Mouse (Mus musculus) layer of hippocampus, adult 9-10 months (tissue): ENCODE measurements around the gene Gm45234.

ENCODE experiments used
- DNase-seq: peaks from one replicate; pipeline ENCODE4 v3.0.0; 2022; ENCODE audit warnings: low spot score

Gene Gm45234

GRCm38 (mm10) chr6:124708289-124708889 lies 47.4 kb downstream of the Gm45234 start:
- DNase-seq = no peak

- DNase-seq = no peak
Measured at GRCm38 (mm10) chr6:124706061-124706627, 49.7 kb downstream of the Gm45234 start.

DNA sequence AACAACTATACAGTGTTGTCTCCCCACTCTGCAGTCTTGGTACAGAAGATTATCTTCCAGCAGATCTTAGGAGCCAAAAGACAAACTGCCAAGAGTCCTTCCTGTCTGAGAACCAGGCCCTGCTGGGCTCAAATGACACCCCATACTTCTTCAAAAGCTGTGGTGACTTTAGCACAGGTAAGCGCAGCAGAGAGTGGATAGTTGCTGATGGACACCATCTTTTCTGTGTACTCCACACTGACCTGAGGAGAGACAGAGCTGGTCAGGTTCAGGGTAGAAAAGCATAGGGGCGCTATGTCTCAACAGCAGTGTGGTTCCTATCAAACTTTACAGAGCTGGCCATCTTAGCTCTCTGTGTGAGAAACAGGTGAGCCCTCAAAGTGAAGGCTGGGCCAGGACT lies 51.4 kb downstream of the Gm45234 start:
- DNase-seq = no peak

DNA sequence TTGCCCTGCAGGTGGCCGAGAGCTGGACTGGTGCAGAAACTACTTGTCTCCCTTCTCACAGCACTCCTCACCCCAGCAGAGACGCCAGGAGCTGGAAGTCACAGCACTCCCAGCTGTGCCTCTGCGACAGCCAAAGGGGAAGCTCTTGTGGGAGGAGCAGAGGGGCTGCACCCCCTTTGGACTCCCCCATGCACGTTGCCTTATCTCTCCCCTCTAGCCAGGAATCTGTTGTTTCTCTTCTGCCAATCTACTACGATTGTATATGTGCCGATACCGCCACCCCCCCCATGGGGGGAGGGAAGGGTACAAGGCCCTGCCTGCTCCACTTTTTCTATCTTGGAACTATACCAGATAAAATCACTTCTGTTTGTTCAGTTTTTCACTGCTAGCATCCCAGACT lies 52.0 kb downstream of the Gm45234 start:
- no peak for DNase-seq

- DNase-seq = no peak
Measured at GRCm38 (mm10) chr6:124702784-124703103, 53.1 kb downstream of the Gm45234 start.

- no peak for DNase-seq
Measured at GRCm38 (mm10) chr6:124702102-124702783, 53.6 kb downstream of the Gm45234 start.

DNA sequence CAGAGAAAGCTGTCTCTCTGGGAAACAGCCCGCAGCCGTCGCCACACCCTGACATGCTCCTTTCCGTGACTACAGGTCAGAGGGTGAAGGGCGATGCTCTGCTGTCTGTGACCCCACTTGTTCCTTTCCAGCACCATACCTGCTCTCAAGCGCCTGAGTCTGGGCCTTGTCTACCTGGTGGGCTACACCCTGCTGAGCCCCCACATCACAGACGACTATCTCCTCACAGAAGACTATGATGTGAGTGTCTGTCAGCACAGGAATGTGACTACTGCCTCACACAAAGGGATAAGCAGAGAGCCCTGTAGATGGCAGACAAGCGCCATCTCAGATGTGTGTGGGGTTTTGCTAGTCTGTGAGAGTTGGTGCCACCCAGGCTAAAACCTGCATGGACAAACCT lies 54.5 kb downstream of the Gm45234 start:
- DNase-seq = no peak

- DNase-seq = no peak
Measured at GRCm38 (mm10) chr6:124699962-124700610, 55.7 kb downstream of the Gm45234 start.

DNA sequence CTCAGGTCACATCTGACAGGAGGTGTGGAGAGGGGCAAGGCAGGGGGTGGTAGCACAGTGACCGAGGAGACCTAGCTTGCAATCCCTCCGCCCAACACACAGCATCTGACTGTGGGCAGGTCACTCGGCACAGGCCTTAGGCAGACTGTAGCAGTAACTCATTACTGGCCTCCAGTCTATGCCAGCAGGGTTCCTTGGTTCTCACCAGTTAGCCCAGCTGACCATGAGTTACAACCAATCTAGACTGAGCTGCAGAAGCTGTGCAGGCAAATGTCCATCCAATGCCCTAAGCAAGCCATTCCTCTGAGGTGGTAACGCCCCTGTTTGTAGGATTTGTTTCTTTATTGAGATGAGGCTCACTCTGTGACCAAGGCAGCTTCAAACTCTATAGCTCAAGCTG lies 56.5 kb downstream of the Gm45234 start:
- no peak for DNase-seq

DNA sequence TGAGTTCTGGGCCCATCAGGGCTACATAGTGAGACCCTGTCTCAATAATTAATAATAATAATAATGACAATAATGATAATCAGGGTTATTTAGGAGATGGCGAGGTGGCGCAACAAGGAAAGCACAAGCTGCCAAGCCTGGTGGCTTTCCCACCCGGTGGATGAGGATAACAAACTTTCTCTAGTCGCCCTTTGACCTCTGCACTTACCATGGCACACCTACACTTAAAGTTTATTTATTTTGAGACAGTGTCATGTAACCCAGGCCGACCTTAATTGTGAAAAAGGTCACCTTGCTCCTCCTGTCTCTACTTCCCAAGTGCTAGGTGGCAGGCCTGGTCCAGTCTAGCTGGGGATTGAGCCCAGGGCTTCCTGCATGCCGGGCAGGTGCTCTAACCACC lies 57.1 kb downstream of the Gm45234 start:
- no peak for DNase-seq

DNA sequence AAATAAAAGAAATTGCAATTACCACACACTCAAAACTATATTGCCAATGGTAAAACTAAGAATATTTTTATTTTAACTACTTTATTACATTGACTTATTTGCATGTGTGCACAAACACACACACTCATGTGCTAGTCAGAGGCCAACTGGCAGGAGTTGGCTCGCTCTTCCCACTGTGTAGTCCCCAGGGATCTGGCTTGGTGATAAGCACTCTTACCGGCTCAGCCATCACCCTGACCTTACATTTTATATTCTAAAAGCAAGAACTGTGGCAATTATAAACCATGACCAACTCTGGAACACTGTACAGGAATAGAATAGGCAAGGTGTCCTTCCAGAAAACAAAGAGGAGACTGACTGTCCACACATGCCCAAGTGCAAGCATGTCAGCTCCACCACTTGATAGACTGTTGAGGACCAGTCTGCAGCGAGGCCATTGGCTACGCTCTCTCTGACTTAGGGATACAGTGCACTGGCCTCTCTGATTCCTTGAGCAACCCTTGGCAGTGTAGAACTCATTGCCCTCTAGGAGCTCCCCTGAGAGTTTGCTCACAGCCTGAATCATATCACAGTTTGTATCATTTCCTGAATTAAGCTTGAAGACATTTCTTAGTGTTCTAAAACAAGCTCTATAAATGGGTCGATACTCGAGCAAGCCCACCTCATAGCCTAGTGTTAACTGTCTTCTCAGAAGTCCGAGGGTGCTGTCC lies 59.2 kb downstream of the Gm45234 start:
- no peak for DNase-seq

- DNase-seq = no peak
Measured at GRCm38 (mm10) chr6:124694166-124694955, 61.5 kb downstream of the Gm45234 start.

DNA sequence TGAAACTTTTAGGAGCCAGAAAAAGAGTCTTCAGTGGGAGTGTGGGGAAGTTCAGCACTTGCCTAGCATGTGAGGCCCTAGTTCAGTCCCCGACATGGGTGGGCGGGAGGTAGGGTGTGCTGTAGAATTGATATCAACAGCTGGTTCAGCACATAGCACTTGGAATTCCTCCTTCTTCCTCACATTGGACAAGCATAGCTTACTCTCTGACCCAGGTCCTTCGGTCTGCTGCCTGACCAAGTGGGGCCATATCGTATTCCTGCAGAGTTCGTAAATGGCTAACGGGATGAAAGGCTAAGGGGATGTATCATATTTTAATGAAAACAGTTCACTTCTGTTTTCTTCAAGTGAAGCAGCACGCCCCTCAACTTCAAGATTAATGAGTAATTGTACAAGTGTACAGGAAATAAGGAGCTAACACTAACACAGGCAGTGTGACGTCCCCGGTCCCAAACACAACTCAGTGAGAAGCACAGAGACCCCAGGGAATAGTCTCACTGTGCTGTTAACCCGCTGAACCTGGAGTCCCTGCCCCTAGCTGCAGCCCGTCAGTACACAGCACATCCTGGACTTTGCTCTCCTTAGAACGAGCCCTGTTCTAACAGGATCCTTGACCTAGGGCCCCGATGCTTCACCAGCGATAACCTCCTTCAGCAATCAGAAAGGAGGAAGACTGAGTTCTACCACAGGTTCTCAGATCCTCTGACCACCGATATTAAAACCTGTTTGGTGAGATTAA lies 62.4 kb downstream of the Gm45234 start:
- DNase-seq = no peak

DNA sequence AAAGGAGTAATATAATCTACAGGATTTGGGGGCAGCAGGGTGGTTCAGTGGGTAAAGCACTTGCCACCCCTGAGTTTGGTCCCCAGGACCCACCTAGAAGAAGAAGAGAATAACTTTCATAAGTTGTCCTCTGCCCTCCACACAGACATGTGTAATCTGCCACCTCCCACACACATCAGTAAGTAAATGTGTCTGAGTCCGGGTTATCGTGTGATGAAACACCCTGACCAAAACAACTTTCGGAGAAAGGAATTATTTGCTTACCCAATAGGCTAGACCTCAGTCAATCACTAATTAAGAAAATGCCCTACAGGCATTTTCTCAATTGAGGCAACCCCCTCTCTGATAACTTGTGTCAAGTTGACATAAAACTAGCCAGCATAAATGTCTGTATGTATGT lies 65.3 kb downstream of the Gm45234 start:
- DNase-seq = no peak
